ENCODE assay signal across 15 mouse cellular contexts in genomic region chr1:73947525-73948304, GRCm38 (mm10).
A peak's percentile ranks its signal among the peaks of the same experiment; 100 is the strongest.
DNase-seq lines count a peak whose midpoint lies in the region; ATAC-seq and TF ChIP-seq lines count a peak whose summit lies in the region.
"Had no signal": no experiment of that assay in that cellular context is flagged by ENCODE, and none has a peak within 500 bp of the region (broad histone marks: within the 10 kb centered on the region; RNA-seq: fewer than 3 reads in every experiment).

No protein-coding gene starts in this region.

- H3K4me3 ChIP-seq in heart, embryonic 12.5 days = no peak overlapping the region
- H3K4me3 ChIP-seq in myocyte = no peak overlapping the region
- H3K4me3 ChIP-seq: embryonic facial prominence, embryonic 13.5 days; forebrain, embryonic 15.5 days had no signal

- peaks cover 18% of the 10 kb centered on the region for H3K79me2 ChIP-seq in myocyte (ENCODE audit: control insufficient read depth, insufficient read depth)

- 68% methylated on average over 15 of the region's 15 CpGs for WGBS in heart, embryonic 12.5 days

- peaks cover 96% of the 10 kb centered on the region for H3K4me1 ChIP-seq in heart, embryonic 12.5 days (replicated peaks)
- H3K4me1 ChIP-seq: forebrain, embryonic 15.5 days had no signal

- peak; percentile 47 for TF ChIP-seq POLR2A in myocyte (IDR thresholded peaks at IDR 0.05; ENCODE audit: insufficient read length, low read depth)

- no peak for ATAC-seq in heart, embryonic 12.5 days (ENCODE audit: insufficient number of reproducible peaks, low FRiP score)
- ATAC-seq: forebrain, embryonic 15.5 days had no signal

- no peaks in the 10 kb centered on the region; the same call in 1 of the 2 replicates for H3K27me3 ChIP-seq in heart, embryonic 12.5 days (replicated peaks)
- H3K27me3 ChIP-seq in myocyte (ENCODE audit: control insufficient read depth, insufficient read depth, insufficient read length) = no peaks in the 10 kb centered on the region
- H3K27me3 ChIP-seq: embryonic facial prominence, embryonic 13.5 days; forebrain, embryonic 15.5 days had no signal

- H3K9me3 ChIP-seq in heart, embryonic 12.5 days (replicated peaks) = no peaks in the 10 kb centered on the region
- H3K9me3 ChIP-seq: embryonic facial prominence, embryonic 13.5 days; forebrain, embryonic 15.5 days had no signal

- intact Hi-C loops in heart, postnatal 36 days (cut with DNase I) = no loop called here

- peak overlapping the region; percentile 70 for H3K27ac ChIP-seq in heart, embryonic 12.5 days (ENCODE audit: poor library complexity, severe bottlenecking)
- H3K27ac ChIP-seq: embryonic facial prominence, embryonic 13.5 days; forebrain, embryonic 15.5 days; liver, embryonic 14.5 days had no signal

- H3K36me3 ChIP-seq in heart, embryonic 12.5 days = peaks cover 64% of the 10 kb centered on the region
- H3K36me3 ChIP-seq in myocyte (ENCODE audit: control insufficient read depth, insufficient read depth) = peaks cover 25% of the 10 kb centered on the region
- H3K36me3 ChIP-seq: forebrain, embryonic 15.5 days had no signal

- no peak overlapping the region for H3K9ac ChIP-seq in heart, embryonic 12.5 days
- H3K9ac ChIP-seq: embryonic facial prominence, embryonic 13.5 days; forebrain, embryonic 15.5 days; liver, embryonic 14.5 days had no signal

- H3ac ChIP-seq in myocyte (ENCODE audit: control insufficient read depth, insufficient read length) = no peak overlapping the region

- DNase-seq in heart, postnatal 36 days = no peak
- peak; percentile 68 for DNase-seq in NIH3T3 (ENCODE audit: low read depth)
- DNase-seq in adrenal gland, postnatal 36 days = peak; percentile 69 to 71
- no peak for DNase-seq in gastrocnemius, adult 8-10 months (ENCODE audit: low spot score in 2 of 2)
- DNase-seq in urinary bladder, postnatal 10 days (ENCODE audit: low spot score) = no peak
- DNase-seq: cerebellum, adult 8-10 months; kidney, adult 11 months; lung, postnatal 4 days; midbrain, embryonic 14.5 days; thymus, postnatal 36 days had no signal

- H3K4me2 ChIP-seq in heart, embryonic 12.5 days = no peak overlapping the region
- H3K4me2 ChIP-seq in myocyte (ENCODE audit: low read depth) = peak overlapping the region; percentile 28
- H3K4me2 ChIP-seq: embryonic facial prominence, embryonic 13.5 days; forebrain, embryonic 15.5 days had no signal

TF ChIP-seq in myocyte, 11 proteins besides CTCF, POLR2A, EP300 and RAD21:
- TF ChIP-seq USF1 (IDR thresholded peaks at IDR 0.05; ENCODE audit: low read depth) = no peak
- TF ChIP-seq CEBPB (IDR thresholded peaks at IDR 0.05; ENCODE audit: insufficient read depth, poor library complexity, severe bottlenecking) = no peak
- TF ChIP-seq SRF (IDR thresholded peaks at IDR 0.05; ENCODE audit: control insufficient read depth, insufficient read length, low read depth) = no peak
- TF ChIP-seq E2F4 (IDR thresholded peaks at IDR 0.05; ENCODE audit: insufficient read depth) = no peak
- TF ChIP-seq TCF3 (IDR thresholded peaks at IDR 0.05; ENCODE audit: insufficient read length, low read depth) = no peak
- peak; percentile 68 for TF ChIP-seq POLR2AphosphoS2 (IDR thresholded peaks at IDR 0.05; ENCODE audit: insufficient read length, low read depth)

Comparison
In these comparisons a context has a peak if more than half of its experiments do, and no peak if none do; other contexts are left out.
1. DNase-seq: peak in NIH3T3 (single experiment) and adrenal gland, postnatal 36 days (2 of 2); none in heart, postnatal 36 days (0 of 2), gastrocnemius, adult 8-10 months (0 of 2) and urinary bladder, postnatal 10 days (single experiment).